14 mouse cellular contexts compared by ENCODE assay signal in genomic region chr8:46737421-46737820, GRCm38 (mm10). TPM values are rescaled to one million over a fixed set of nuclear protein-coding genes. Genes with fewer than 3 reads are reported as not detected.
A peak's percentile ranks its signal among the peaks of the same experiment; 100 is the strongest.
DNase-seq lines count a peak whose midpoint lies in the region; ATAC-seq and TF ChIP-seq lines count a peak whose summit lies in the region.
"Had no signal": no experiment of that assay in that cellular context is flagged by ENCODE, and none has a peak within 500 bp of the region (broad histone marks: within the 10 kb centered on the region; RNA-seq: fewer than 3 reads in every experiment).

No protein-coding gene starts in this region.

- intact Hi-C loops in heart, adult 2 months (cut with DNase I), result loop anchor here (2.0 to 5.0 kb wide), 4 partner anchors 50 to 197 kb away; partner anchors contain the start of genes Casp3 and Primpol
- intact Hi-C loops in heart, postnatal 14 days (cut with DNase I), result loop anchor here (5.0 kb wide), 2 partner anchors 45 to 65 kb away; no protein-coding TSS in a partner anchor
- intact Hi-C loops in left cerebral cortex, adult 2 months (cut with DNase I), result loop anchor here (5.0 kb wide), 2 partner anchors 75 to 200 kb away; no protein-coding TSS in a partner anchor

- H3K4me3 ChIP-seq in heart, adult 2 months, result no peak overlapping the region
- peak overlapping the region; percentile 7; the same call in 1 of the 2 replicates for H3K4me3 ChIP-seq in brown adipose tissue, adult 24 weeks (ENCODE audit: insufficient read depth, low read depth, low read length)
- H3K4me3 ChIP-seq in liver, embryonic 15.5 days (replicated peaks), result peak overlapping the region; percentile 95
- H3K4me3 ChIP-seq in left cerebral cortex, adult 2 months, result no peak overlapping the region
- H3K4me3 ChIP-seq: hindbrain, embryonic 15.5 days; neural tube, embryonic 12.5 days had no signal

- no peak for TF ChIP-seq POLR2A in heart, adult 2 months (IDR thresholded peaks at IDR 0.05; ENCODE audit: insufficient read depth, low read depth, low read length)

- peak in 1 of 2 experiments; percentile 32 for DNase-seq in heart, adult 2 months
- no peak for DNase-seq in heart, postnatal 14 days
- DNase-seq in lung, postnatal 25 days (ENCODE audit: low spot score), result peak; percentile 67
- DNase-seq in left cerebral cortex, adult 2 months (ENCODE audit: extremely low spot score in 1 of 2, low spot score in 2 of 2), result no peak
- no peak for DNase-seq in kidney, postnatal 14 days
- DNase-seq in frontal cortex, postnatal 10 days (ENCODE audit: low spot score in 2 of 2), result no peak
- DNase-seq: right cerebral cortex, postnatal 25 days had no signal

- TF ChIP-seq EP300 in heart, adult 2 months (IDR thresholded peaks at IDR 0.05; ENCODE audit: insufficient read depth, low read depth, low read length), result 0 out of 2 replicates have a peak, but pooled peaks have one; percentile 30

- H3K36me3 ChIP-seq in heart, adult 2 months (ENCODE audit: control insufficient read depth, insufficient read depth, low read length), result peaks cover 6% of the 10 kb centered on the region
- no peaks in the 10 kb centered on the region for H3K36me3 ChIP-seq in liver, embryonic 15.5 days (replicated peaks)
- H3K36me3 ChIP-seq: forebrain, embryonic 10.5 days; hindbrain, embryonic 15.5 days; neural tube, embryonic 12.5 days had no signal

- WGBS in heart, adult 2 months, result 42% methylated on average over 10 of the region's 10 CpGs
- WGBS in liver, embryonic 15.5 days (ENCODE audit: insufficient replicate concordance), result 22% methylated on average over 10 of the region's 10 CpGs

- TF ChIP-seq CTCF in heart, adult 2 months (IDR thresholded peaks at IDR 0.05), result no peak
- TF ChIP-seq CTCF in left cerebral cortex, adult 2 months (IDR thresholded peaks at IDR 0.05), result no peak

- peaks cover 1% of the 10 kb centered on the region; the same call in 1 of the 2 replicates for H3K79me2 ChIP-seq in heart, adult 2 months (replicated peaks; ENCODE audit: control insufficient read depth, insufficient read depth, low read length)

- peak overlapping the region; percentile 45; the same call in 1 of the 2 replicates for H3K27ac ChIP-seq in heart, adult 2 months
- H3K27ac ChIP-seq in brown adipose tissue, adult 24 weeks (replicated peaks; ENCODE audit: low read depth, low read length), result peak overlapping the region; percentile 50
- H3K27ac ChIP-seq in liver, embryonic 15.5 days (replicated peaks), result peak overlapping the region; percentile 91
- H3K27ac ChIP-seq in left cerebral cortex, adult 2 months, result no peak overlapping the region
- H3K27ac ChIP-seq: forebrain, embryonic 10.5 days; hindbrain, embryonic 15.5 days; neural tube, embryonic 12.5 days had no signal

- ATAC-seq in liver, embryonic 15.5 days (ENCODE audit: insufficient read depth), result no peak
- ATAC-seq: intestine, postnatal 0 days; midbrain, embryonic 16.5 days had no signal

- no peaks in the 10 kb centered on the region for H3K9me3 ChIP-seq in liver, embryonic 15.5 days (replicated peaks)
- H3K9me3 ChIP-seq: hindbrain, embryonic 15.5 days had no signal

- H3K4me2 ChIP-seq in liver, embryonic 15.5 days, result peak overlapping the region; percentile 89
- H3K4me2 ChIP-seq: hindbrain, embryonic 15.5 days; neural tube, embryonic 12.5 days had no signal

- H3K4me1 ChIP-seq in heart, adult 2 months (ENCODE audit: control insufficient read depth, insufficient read depth, low read length), result peaks cover 8% of the 10 kb centered on the region
- peaks cover 17% of the 10 kb centered on the region for H3K4me1 ChIP-seq in brown adipose tissue, adult 24 weeks (ENCODE audit: control insufficient read depth, insufficient read depth, insufficient read length, low read length)
- H3K4me1 ChIP-seq in liver, embryonic 15.5 days (replicated peaks), result peaks cover 40% of the 10 kb centered on the region

- H3K27me3 ChIP-seq in heart, adult 2 months (ENCODE audit: control insufficient read depth, insufficient read depth, low read length), result no peaks in the 10 kb centered on the region
- no peaks in the 10 kb centered on the region for H3K27me3 ChIP-seq in liver, embryonic 15.5 days
- H3K27me3 ChIP-seq: hindbrain, embryonic 15.5 days; neural tube, embryonic 12.5 days had no signal

- no peak overlapping the region for H3K9ac ChIP-seq in heart, adult 2 months (ENCODE audit: low read depth, low read length)
- H3K9ac ChIP-seq in liver, embryonic 15.5 days, result no peak overlapping the region
- H3K9ac ChIP-seq: hindbrain, embryonic 15.5 days; neural tube, embryonic 12.5 days had no signal

RNA-seq across cellular contexts. Expression of gene Irf2, which starts 2.1 kb away (rescaled TPM):
- total RNA-seq in heart, adult 2 months (2021), result 10 to 100 TPM; 31.8 to 35.9 TPM
- 10.3 TPM in 2 replicates for polyA plus RNA-seq in heart, adult 2 months (2012; rRNA removed)
- total RNA-seq in heart, postnatal 14 days (2021), result 10 to 100 TPM; 43.6 to 44.5 TPM
- 23.4 and 32.7 TPM in 2 replicates for polyA plus RNA-seq in brown adipose tissue, adult 24 weeks (2012; ENCODE audit: insufficient read depth, insufficient read length, missing spikeins)
- polyA plus RNA-seq in liver, embryonic 15.5 days (2015; fragmentation: Nextera tagmentation; extraction: Ambion mirVana), result 10.1 and 11.6 TPM in 2 replicates
- 10 to 100 TPM; 70.7 to 79.6 TPM for total RNA-seq in left cerebral cortex, adult 2 months (2021)

Comparison
In these comparisons a context has a peak if more than half of its experiments do, and no peak if none do; other contexts are left out.
1. H3K4me3 ChIP-seq: peak in brown adipose tissue, adult 24 weeks (single experiment) and liver, embryonic 15.5 days (single experiment); none in heart, adult 2 months (single experiment) and left cerebral cortex, adult 2 months (single experiment).